Mouse (Mus musculus) mouse embryonic stem cell (cell line): ENCODE measurements around the gene Gpsm2.
"Not testable (repeated sequence)": the region's sequence is repeated elsewhere in the genome, so short reads cannot be mapped to it uniquely, and the experiment has no call there.

Source experiments
- in situ Hi-C, 2 experiments: fragments of 300-500 bp; cut with MboI; formaldehyde crosslinking; loops; 1 replicate in 1 of 2; 3 replicates in 1 of 2; pipeline ENCODE4 v1.14.3; 2019 to 2020; ENCODE audit warnings: low sequenced_read_pairs in 2 of 2, low pct_unique_long_range_greater_than_20kb in 1 of 2, mixed read lengths in 1 of 2; ENCODE audit not compliant: unreplicated experiment in 1 of 2

Gpsm2 gene

GRCm38 (mm10) chr3:108685701-108686100 lies 36.4 kb downstream of the Gpsm2 start:
- in situ Hi-C loops: no loop called here

- in situ Hi-C loops: not testable (repeated sequence)
Measured at GRCm38 (mm10) chr3:108683597-108683996, 38.5 kb downstream of the Gpsm2 start.

GRCm38 (mm10) chr3:108681004-108681403 lies 41.1 kb downstream of the Gpsm2 start:
- in situ Hi-C loops: no loop called here

GRCm38 (mm10) chr3:108676616-108677015 lies 45.5 kb downstream of the Gpsm2 start:
- in situ Hi-C loops: no loop called here

GRCm38 (mm10) chr3:108660941-108661340 lies 61.2 kb downstream of the Gpsm2 start:
- in situ Hi-C loops: no loop called here

GRCm38 (mm10) chr3:108658612-108659011 lies 63.5 kb downstream of the Gpsm2 start:
- in situ Hi-C loops: no loop called here

- in situ Hi-C loops: no loop called here
Measured at GRCm38 (mm10) chr3:108655486-108655885, 66.6 kb downstream of the Gpsm2 start.

- in situ Hi-C loops: no loop called here
Measured at GRCm38 (mm10) chr3:108654566-108654965, 67.5 kb downstream of the Gpsm2 start.

- in situ Hi-C loops: no loop called here
Measured at GRCm38 (mm10) chr3:108653710-108654379, 68.3 kb downstream of the Gpsm2 start, which contains the start of gene Clcc1. Clcc1 (plus strand) TSS chr3:108653913.

- in situ Hi-C loops: no loop called here
Measured at GRCm38 (mm10) chr3:108652866-108653642, 69.1 kb downstream of the Gpsm2 start.

- in situ Hi-C loops: not testable (repeated sequence)
Measured at GRCm38 (mm10) chr3:108647681-108648080, 74.4 kb downstream of the Gpsm2 start.

GRCm38 (mm10) chr3:108646036-108646435 lies 76.1 kb downstream of the Gpsm2 start:
- in situ Hi-C loops: no loop called here

GRCm38 (mm10) chr3:108644856-108645255 lies 77.3 kb downstream of the Gpsm2 start:
- in situ Hi-C loops: no loop called here

GRCm38 (mm10) chr3:108640998-108641397 lies 81.1 kb downstream of the Gpsm2 start:
- in situ Hi-C loops: no loop called here

- in situ Hi-C loops: no loop called here
Measured at GRCm38 (mm10) chr3:108639412-108639811, 82.7 kb downstream of the Gpsm2 start.

GRCm38 (mm10) chr3:108634761-108635160 lies 87.3 kb downstream of the Gpsm2 start:
- in situ Hi-C loops: no loop called here
